Mouse (Mus musculus): ENCODE measurements at regions not wholly inside any gene's neighbourhood (a gene's known extent, or its start where the extent isn't known, plus 50 kb on each side); places are given as distances from the start of the nearest gene placed in this dataset.

DNA sequence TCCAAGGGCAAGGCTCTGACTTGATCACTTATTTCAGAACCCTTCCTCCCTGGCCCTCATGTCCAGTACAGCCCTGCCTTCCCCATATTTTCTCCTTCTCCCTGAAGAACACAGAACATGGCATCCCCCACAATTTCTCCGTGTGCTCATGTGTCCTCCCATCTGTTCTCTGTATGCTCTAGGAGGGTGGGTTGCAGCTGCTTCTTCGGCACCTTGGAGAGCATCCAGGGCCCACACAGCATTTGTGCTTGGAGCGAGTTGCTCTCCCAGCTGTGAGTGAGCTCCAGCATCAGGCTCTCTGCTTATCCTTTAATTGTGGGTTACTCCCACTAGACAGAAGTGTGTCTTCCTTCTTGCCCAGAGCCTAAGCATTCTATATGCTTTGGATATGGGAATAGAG, 69.8 kb upstream of the Bace2 start:
- no peak overlapping the region for H3K4me2 ChIP-seq (ENCODE audit: low read depth, low read length, severe bottlenecking)
- ATAC-seq (replicated peaks; ENCODE audit: low FRiP score) (no peak), DNase-seq (ENCODE audit: low spot score) (no peak)
- no peaks in the 10 kb centered on the region for H3K9me3 ChIP-seq (ENCODE audit: control insufficient read depth, low read length)
- H3K4me3 ChIP-seq (ENCODE audit: low read depth, low read length): no peak overlapping the region
- 55% methylated on average over 3 of the region's 3 CpGs for WGBS
- no peaks in the 10 kb centered on the region; the same call in 1 of the 2 replicates for H3K4me1 ChIP-seq (replicated peaks; ENCODE audit: control insufficient read depth, insufficient read depth, low read length)
- H3K36me3 ChIP-seq (ENCODE audit: control insufficient read depth, insufficient read depth, low read length): no peaks in the 10 kb centered on the region
- no peaks in the 10 kb centered on the region for H3K27me3 ChIP-seq (ENCODE audit: control insufficient read depth, insufficient read depth, low read length)
- H3K9ac ChIP-seq (ENCODE audit: low read length): no peak overlapping the region
- H3K27ac ChIP-seq (ENCODE audit: low read depth, low read length): no peak overlapping the region

DNA sequence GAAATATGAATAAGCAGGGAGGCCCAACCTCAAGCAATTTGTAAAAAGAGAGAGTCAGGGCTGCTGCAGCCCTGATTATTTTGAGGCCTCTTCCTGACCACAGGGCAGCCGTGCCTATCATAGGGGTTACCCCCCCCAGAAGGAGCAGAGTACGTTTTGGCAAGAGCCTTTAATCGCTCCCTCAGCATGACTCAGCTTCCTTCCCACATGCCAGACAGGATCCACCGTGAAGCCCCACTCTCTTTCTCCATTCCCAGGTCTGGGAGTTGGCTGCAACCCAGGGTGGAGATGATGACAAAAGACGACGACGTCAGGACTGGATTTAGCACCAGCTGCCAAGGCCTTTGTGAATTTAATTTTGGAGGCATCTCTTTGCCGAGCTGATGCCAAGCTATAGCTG, 67.9 kb upstream of the Bace2 start:
- no peak overlapping the region for H3K4me2 ChIP-seq (ENCODE audit: low read depth, low read length, severe bottlenecking)

DNA sequence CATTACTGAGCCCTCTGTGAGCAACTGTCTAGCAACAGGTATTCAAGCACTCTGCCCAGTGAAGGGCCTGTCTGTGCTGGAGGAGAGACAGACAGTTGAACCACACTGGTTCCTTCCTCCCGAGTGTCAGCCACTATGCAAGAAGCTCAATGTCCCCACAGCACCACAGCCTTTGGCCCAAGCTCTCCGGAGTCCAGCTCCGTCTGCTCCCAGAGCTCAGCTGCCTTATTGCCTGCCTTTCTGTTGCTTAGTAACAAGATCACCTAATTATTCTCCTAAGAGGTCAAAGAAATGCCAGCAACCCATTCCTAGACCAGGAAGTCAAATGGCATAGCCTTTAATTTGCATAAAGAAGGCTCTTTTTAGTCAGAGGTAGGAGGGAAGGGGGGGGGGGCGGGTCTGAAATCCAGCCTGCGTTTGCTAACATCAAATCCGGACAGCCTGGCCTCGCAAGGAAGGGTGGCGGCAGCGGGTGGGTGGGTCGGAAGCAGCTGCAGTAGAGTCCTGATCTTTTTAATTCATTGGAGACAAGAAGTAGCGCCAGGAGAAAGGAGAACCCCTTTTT, 64.0 kb upstream of the Bace2 start:
- peak overlapping the region; percentile 45; the same call in 1 of the 2 replicates for H3K4me2 ChIP-seq (ENCODE audit: low read depth, low read length, severe bottlenecking)
- no peaks in the 10 kb centered on the region for H3K36me3 ChIP-seq (ENCODE audit: control insufficient read depth, insufficient read depth, low read length)
- 2% methylated on average over 11 of the region's 11 CpGs for WGBS
- peak; percentile 61 for DNase-seq (ENCODE audit: low spot score)
- ATAC-seq (replicated peaks; ENCODE audit: low FRiP score): peak; percentile 75; the same call in 1 of the 2 replicates
- H3K4me1 ChIP-seq (replicated peaks; ENCODE audit: control insufficient read depth, insufficient read depth, low read length): peaks cover 4% of the 10 kb centered on the region; the same call in 1 of the 2 replicates
- no peak overlapping the region for H3K27ac ChIP-seq (ENCODE audit: low read depth, low read length)
- peak overlapping the region; percentile 35; the same call in 1 of the 2 replicates for H3K9ac ChIP-seq (ENCODE audit: low read length)
- H3K27me3 ChIP-seq (ENCODE audit: control insufficient read depth, insufficient read depth, low read length): no peaks in the 10 kb centered on the region
- H3K9me3 ChIP-seq (ENCODE audit: control insufficient read depth, low read length): no peaks in the 10 kb centered on the region
- peak overlapping the region; percentile 5; the same call in 1 of the 2 replicates for H3K4me3 ChIP-seq (ENCODE audit: low read depth, low read length)

More for the DNA sequence above, 67.9 kb upstream of the Bace2 start:
- Histone ChIP-seq H3K27ac (ENCODE audit: low read depth, low read length) (no peak overlapping the region), H3K9me3 (ENCODE audit: control insufficient read depth, low read length) (no peaks in the 10 kb centered on the region), H3K4me1 (replicated peaks; ENCODE audit: control insufficient read depth, insufficient read depth, low read length) (peaks cover 4% of the 10 kb centered on the region; the same call in 1 of the 2 replicates), H3K36me3 (ENCODE audit: control insufficient read depth, insufficient read depth, low read length) (no peaks in the 10 kb centered on the region), H3K27me3 (ENCODE audit: control insufficient read depth, insufficient read depth, low read length) (no peaks in the 10 kb centered on the region), H3K4me3 (ENCODE audit: low read depth, low read length) (no peak overlapping the region), H3K9ac (ENCODE audit: low read length) (no peak overlapping the region)
- 53% methylated on average over 8 of the region's 8 CpGs for WGBS
- no peak for ATAC-seq (replicated peaks; ENCODE audit: low FRiP score)
- no peak for DNase-seq (ENCODE audit: low spot score)

DNA sequence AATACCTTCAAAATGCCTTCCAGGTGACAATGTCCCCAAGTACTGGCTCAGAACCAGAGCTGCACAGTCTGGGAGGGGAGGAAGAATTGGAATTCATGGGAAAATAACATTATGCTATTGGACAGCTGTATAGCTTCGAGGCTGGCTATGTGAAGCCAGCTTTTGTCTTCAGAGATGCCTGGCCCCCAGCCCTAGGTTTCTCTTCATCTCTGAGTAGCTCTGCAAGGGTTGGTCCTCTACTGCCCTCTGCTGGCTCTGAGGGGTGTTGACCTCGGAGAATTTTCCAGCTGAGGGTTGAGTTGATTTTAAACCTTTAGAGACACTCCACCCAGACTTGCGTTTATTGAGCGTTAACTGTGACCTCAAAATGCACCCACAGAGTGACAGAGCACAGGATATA, 63.3 kb upstream of the Bace2 start:
- ATAC-seq (replicated peaks; ENCODE audit: low FRiP score): peak; percentile 75
- WGBS: 6% methylated on average over 4 of the region's 4 CpGs
- Histone ChIP-seq H3K36me3 (ENCODE audit: control insufficient read depth, insufficient read depth, low read length) (no peaks in the 10 kb centered on the region), H3K4me1 (replicated peaks; ENCODE audit: control insufficient read depth, insufficient read depth, low read length) (peaks cover 4% of the 10 kb centered on the region; the same call in 1 of the 2 replicates), H3K9me3 (ENCODE audit: control insufficient read depth, low read length) (no peaks in the 10 kb centered on the region), H3K27ac (ENCODE audit: low read depth, low read length) (no peak overlapping the region), H3K4me3 (ENCODE audit: low read depth, low read length) (peak overlapping the region; percentile 5; the same call in 1 of the 2 replicates), H3K9ac (ENCODE audit: low read length) (peak overlapping the region; percentile 35), H3K4me2 (ENCODE audit: low read depth, low read length, severe bottlenecking) (peak overlapping the region; percentile 45; the same call in 1 of the 2 replicates), H3K27me3 (ENCODE audit: control insufficient read depth, insufficient read depth, low read length) (no peaks in the 10 kb centered on the region)
- DNase-seq (ENCODE audit: low spot score): peak; percentile 90

DNA sequence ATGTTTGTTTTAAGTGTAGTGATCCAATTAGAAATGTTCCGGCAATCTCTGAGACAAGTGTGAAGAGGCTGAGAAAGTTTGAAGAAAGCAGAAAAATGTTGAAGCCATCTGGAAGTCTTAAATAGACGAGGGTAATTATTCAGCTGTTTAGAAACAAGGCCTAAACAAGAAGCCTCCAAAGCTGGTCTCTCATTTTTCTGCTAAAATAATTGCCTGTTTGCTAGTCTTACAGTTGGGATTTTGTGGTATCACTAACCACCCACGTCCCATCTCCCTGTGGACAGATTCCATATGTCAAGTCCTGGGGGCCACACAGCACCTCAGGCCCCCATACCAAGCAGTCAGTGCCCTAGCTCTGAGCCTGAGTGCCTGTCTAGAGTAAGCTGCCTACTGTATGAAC, 59.4 kb upstream of the Bace2 start:
- H3K9ac ChIP-seq (ENCODE audit: low read length): no peak overlapping the region
- H3K27ac ChIP-seq (ENCODE audit: low read depth, low read length): no peak overlapping the region
- DNase-seq (ENCODE audit: low spot score) (no peak), ATAC-seq (replicated peaks; ENCODE audit: low FRiP score) (no peak)
- H3K4me1 ChIP-seq (replicated peaks; ENCODE audit: control insufficient read depth, insufficient read depth, low read length): 0 out of 2 replicates have a peak, but pooled peaks cover 4% of the 10 kb centered on the region
- no peaks in the 10 kb centered on the region for H3K9me3 ChIP-seq (ENCODE audit: control insufficient read depth, low read length)
- H3K27me3 ChIP-seq (ENCODE audit: control insufficient read depth, insufficient read depth, low read length): no peaks in the 10 kb centered on the region
- no peaks in the 10 kb centered on the region for H3K36me3 ChIP-seq (ENCODE audit: control insufficient read depth, insufficient read depth, low read length)
- H3K4me2 ChIP-seq (ENCODE audit: low read depth, low read length, severe bottlenecking): no peak overlapping the region
- WGBS: 85% methylated on average over 3 of the region's 3 CpGs
- no peak overlapping the region for H3K4me3 ChIP-seq (ENCODE audit: low read depth, low read length)

DNA sequence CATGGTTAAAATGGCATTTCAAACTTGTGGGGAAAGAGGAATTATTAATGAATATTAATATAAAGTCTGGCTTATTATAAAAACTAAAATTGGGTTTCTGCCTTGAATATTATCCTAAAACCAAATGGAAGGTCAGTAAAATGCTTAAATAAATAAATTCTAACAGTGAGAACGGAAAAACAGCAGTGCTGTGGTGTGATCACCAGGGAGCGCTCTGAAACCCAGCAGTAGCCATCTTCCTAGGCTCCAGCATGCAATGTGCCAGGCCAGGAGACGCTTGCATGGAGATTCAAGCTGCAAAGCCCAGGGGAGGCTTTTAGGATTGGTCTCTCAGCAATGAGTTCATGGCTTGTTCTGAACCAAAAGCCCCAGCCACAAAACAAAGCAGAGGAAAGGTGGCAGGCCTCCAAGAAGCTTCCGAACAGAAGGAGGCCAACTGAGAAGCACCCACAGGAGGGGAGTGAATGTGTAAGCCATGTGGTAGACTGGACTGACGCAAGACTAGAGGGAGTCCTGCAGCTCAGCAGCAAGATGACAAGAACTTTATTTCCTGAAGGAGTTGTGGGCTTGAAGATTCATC, 52.3 kb upstream of the Bace2 start:
- Histone ChIP-seq H3K4me3 (ENCODE audit: low read depth, low read length) (no peak overlapping the region), H3K36me3 (ENCODE audit: control insufficient read depth, insufficient read depth, low read length) (no peaks in the 10 kb centered on the region), H3K27ac (ENCODE audit: low read depth, low read length) (no peak overlapping the region), H3K4me1 (replicated peaks; ENCODE audit: control insufficient read depth, insufficient read depth, low read length) (no peaks in the 10 kb centered on the region), H3K9ac (ENCODE audit: low read length) (no peak overlapping the region), H3K27me3 (ENCODE audit: control insufficient read depth, insufficient read depth, low read length) (no peaks in the 10 kb centered on the region), H3K9me3 (ENCODE audit: control insufficient read depth, low read length) (no peaks in the 10 kb centered on the region), H3K4me2 (ENCODE audit: low read depth, low read length, severe bottlenecking) (no peak overlapping the region)
- 68% methylated on average over 5 of the region's 5 CpGs for WGBS
- ATAC-seq (replicated peaks; ENCODE audit: low FRiP score): no peak
- no peak for DNase-seq (ENCODE audit: low spot score)

Measured in forebrain, embryonic 11.5 days (tissue).